Mouse (Mus musculus) liver, embryonic 14.5 days (tissue): ENCODE measurements around the gene H2-Ab1. TPM values are rescaled to one million over a fixed set of nuclear protein-coding genes. Genes with fewer than 3 reads are reported as not detected.

Source experiments
- ATAC-seq: fragments of 200-750 bp; cut with Nextera tagmentation; 2 replicates; pipeline ENCODE4 v1.8.0; 2017; ENCODE audit warnings: moderate number of reproducible peaks, mild to moderate bottlenecking, moderate library complexity; ENCODE audit not compliant: insufficient read depth
- DNase-seq, 3 experiments: peaks; one replicate each; pipeline ENCODE4 v3.0.0-alpha.2; 2012 to 2013; ENCODE audit warnings: low read depth in 3 of 3, low spot score in 3 of 3
- H3K27ac ChIP-seq: fragments of 300-500 bp; sonication (generic); 2 replicates; pipeline ENCODE4 v1.5.1; 2014; ENCODE audit warnings: moderate library complexity, mild to moderate bottlenecking, control low read depth, inconsistent platforms
- H3K27me3 ChIP-seq: fragments of 300-500 bp; sonication (generic); 2 replicates; pipeline ENCODE4 v1.6.1; 2014; ENCODE audit warnings: mild to moderate bottlenecking, low read length, moderate library complexity; ENCODE audit not compliant: control insufficient read depth, insufficient read depth
- H3K36me3 ChIP-seq: fragments of 300-500 bp; sonication (generic); replicated peaks from 2 replicates; pipeline ENCODE4 v1.6.1; 2014; ENCODE audit warnings: low read depth; ENCODE audit not compliant: control insufficient read depth, insufficient read depth
- H3K4me1 ChIP-seq, 2 experiments: fragments of 200-500 bp in 1 of 2; fragments of 300-500 bp in 1 of 2; sonication (generic) in 1 of 2; replicated peaks; 2 replicates each; pipeline ENCODE4 v1.6.1; 2012 to 2014; ENCODE audit warnings: antibody characterized with exemption in 1 of 2, inconsistent platforms in 1 of 2, low read length in 1 of 2; ENCODE audit not compliant: control insufficient read depth in 2 of 2, insufficient read depth in 2 of 2
- H3K4me2 ChIP-seq: fragments of 300-500 bp; sonication (generic); 2 replicates; pipeline ENCODE4 v1.6.1; 2014; ENCODE audit warnings: low read depth, mild to moderate bottlenecking, control low read depth, moderate library complexity
- H3K4me3 ChIP-seq, 2 experiments: fragments of 200-500 bp in 1 of 2; fragments of 300-500 bp in 1 of 2; sonication (generic) in 1 of 2; 2 replicates each; pipeline ENCODE4 v1.5.1; 2012 to 2014; ENCODE audit warnings: low read depth in 2 of 2, low read length in 2 of 2, mild to moderate bottlenecking in 2 of 2, control low read depth in 1 of 2, inconsistent platforms in 1 of 2, moderate library complexity in 1 of 2; ENCODE audit not compliant: insufficient read depth in 1 of 2
- H3K9ac ChIP-seq: fragments of 300-500 bp; sonication (generic); replicated peaks from 2 replicates; pipeline ENCODE4 v1.6.1; 2014; ENCODE audit warnings: mild to moderate bottlenecking, control low read depth, moderate library complexity
- H3K9me3 ChIP-seq: fragments of 300-500 bp; sonication (generic); 2 replicates; pipeline ENCODE4 v1.6.1; 2016; ENCODE audit warnings: low read length, mixed read lengths; ENCODE audit not compliant: control insufficient read depth
- CTCF ChIP-seq: IDR thresholded peaks from 2 replicates; pipeline ENCODE4 v1.5.1; 2016; ENCODE audit warnings: antibody characterized with exemption, low read depth, control low read depth
- EP300 ChIP-seq: IDR thresholded peaks from 2 replicates; pipeline ENCODE4 v1.6.1; 2016; ENCODE audit warnings: antibody characterized with exemption, low read depth
- WGBS: fragments of 180-500 bp; shearing (Covaris S2); extraction: QIAGEN DNeasy Blood & Tissue Kit; methylation state at CpG from one replicate; pipeline ENCODE4 v1.1.7; 2014; ENCODE audit not compliant: insufficient replicate concordance; 5-methylcytosine and 5-hydroxymethylcytosine counted together
- polyA plus RNA-seq, 2 experiments: library from polyadenylated mRNA; depleted of rRNA in 1 of 2; stranded (reverse) in 1 of 2; unstranded in 1 of 2; fragments of >200 nt; fragmentation: Nextera tagmentation in 1 of 2; extraction: Ambion mirVana in 1 of 2; gene quantifications; 2 replicates each; pipeline versions ENCODE4 v1.2.1 to v1.2.3; 2012 to 2014

The H2-Ab1 gene
- polyA plus RNA-seq, 2 experiments = 2.3 to 3.3 TPM

- TF ChIP-seq EP300 = no peak
- H3K9ac ChIP-seq = no peak overlapping the region
- WGBS = 26% methylated on average over 23 of the region's 23 CpGs
- H3K4me3 ChIP-seq = no peak overlapping the region
- H3K4me2 ChIP-seq = no peak overlapping the region
- DNase-seq = no peak
- ATAC-seq = no peak
- no peaks in the 10 kb centered on the region for H3K36me3 ChIP-seq
- H3K4me1 ChIP-seq = peaks cover 0 to 5% of the 10 kb centered on the region in 2 experiments; a peak in 2 of 4 replicates
- no peaks in the 10 kb centered on the region for H3K27me3 ChIP-seq
- no peaks in the 10 kb centered on the region for H3K9me3 ChIP-seq
- H3K27ac ChIP-seq = no peak overlapping the region
Observed at GRCm38 (mm10) chr17:34211746-34212365, 45.6 kb upstream of the H2-Ab1 start.

GRCm38 (mm10) chr17:34213936-34214335 is 43.6 kb upstream of the H2-Ab1 start:
- Histone ChIP-seq H3K9me3 (no peaks in the 10 kb centered on the region), H3K27ac (no peak overlapping the region), H3K27me3 (no peaks in the 10 kb centered on the region), H3K4me3 (no peak overlapping the region), H3K9ac (no peak overlapping the region), H3K4me2 (no peak overlapping the region), H3K36me3 (no peaks in the 10 kb centered on the region), H3K4me1 (peaks cover 0 to 5% of the 10 kb centered on the region in 2 experiments; a peak in 2 of 4 replicates)
- no peak for DNase-seq
- whole genome bisulfite sequencing = 78% methylated on average over 21 of the region's 21 CpGs
- no peak for ATAC-seq
- TF ChIP-seq CTCF (no peak), EP300 (no peak)

DNA sequence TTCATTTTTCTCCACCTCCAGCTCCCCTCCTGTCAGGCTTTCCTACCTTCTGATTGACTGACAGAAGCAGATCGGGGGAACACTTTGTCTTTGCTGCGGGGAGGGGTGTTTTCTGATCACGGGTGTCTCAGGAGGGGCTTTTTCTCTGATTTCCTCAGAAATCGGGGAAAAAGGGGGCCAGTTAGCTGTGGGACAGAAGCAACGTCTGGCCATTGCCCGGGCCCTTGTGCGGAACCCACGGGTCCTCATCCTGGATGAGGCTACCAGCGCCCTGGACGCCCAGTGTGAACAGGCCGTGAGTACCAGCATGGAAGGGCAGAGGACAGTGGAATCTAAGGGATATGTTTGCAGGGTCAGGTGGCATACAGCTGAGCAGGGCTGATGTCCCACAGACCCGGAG is 42.3 kb upstream of the H2-Ab1 start:
- H3K27ac ChIP-seq = no peak overlapping the region
- no peak overlapping the region for H3K4me2 ChIP-seq
- H3K4me1 ChIP-seq = peaks cover 0 to 5% of the 10 kb centered on the region in 2 experiments; a peak in 2 of 4 replicates
- no peak overlapping the region for H3K4me3 ChIP-seq
- 78% methylated on average over 12 of the region's 12 CpGs for WGBS
- DNase-seq (no peak), ATAC-seq (no peak)
- TF ChIP-seq EP300 = no peak
- no peak for TF ChIP-seq CTCF
- no peaks in the 10 kb centered on the region for H3K9me3 ChIP-seq
- no peak overlapping the region for H3K9ac ChIP-seq
- no peaks in the 10 kb centered on the region for H3K27me3 ChIP-seq
- no peaks in the 10 kb centered on the region for H3K36me3 ChIP-seq

- no peaks in the 10 kb centered on the region for H3K36me3 ChIP-seq
- ATAC-seq (no peak), DNase-seq (no peak)
- 66% methylated on average over 8 of the region's 8 CpGs for WGBS
- no peak overlapping the region for H3K9ac ChIP-seq
- H3K9me3 ChIP-seq = no peaks in the 10 kb centered on the region
- no peaks in the 10 kb centered on the region for H3K4me1 ChIP-seq
- no peak overlapping the region for H3K4me2 ChIP-seq
- TF ChIP-seq CTCF = no peak
- no peak for TF ChIP-seq EP300
- H3K27me3 ChIP-seq = no peaks in the 10 kb centered on the region
- no peak overlapping the region for H3K4me3 ChIP-seq
- H3K27ac ChIP-seq = no peak overlapping the region
Observed at GRCm38 (mm10) chr17:34217216-34217928, 40.1 kb upstream of the H2-Ab1 start.

- no peak for DNase-seq
- no peak overlapping the region for H3K27ac ChIP-seq
- no peaks in the 10 kb centered on the region for H3K36me3 ChIP-seq
- TF ChIP-seq EP300 (no peak), CTCF (no peak)
- H3K4me3 ChIP-seq = no peak overlapping the region
- H3K4me2 ChIP-seq = no peak overlapping the region
- H3K9me3 ChIP-seq = no peaks in the 10 kb centered on the region
- WGBS = 69% methylated on average over 5 of the region's 5 CpGs
- no peaks in the 10 kb centered on the region for H3K27me3 ChIP-seq
- ATAC-seq = no peak
- no peaks in the 10 kb centered on the region for H3K4me1 ChIP-seq
- H3K9ac ChIP-seq = no peak overlapping the region
Observed at GRCm38 (mm10) chr17:34217986-34218385, 39.5 kb upstream of the H2-Ab1 start.
